Mouse (Mus musculus) testis, adult 2 months (tissue): ENCODE measurements around the gene Tead2. TPM values are rescaled to one million over a fixed set of nuclear protein-coding genes. Genes with fewer than 3 reads are reported as not detected.

ENCODE experiments used
- H3K27ac ChIP-seq: fragments of 200-500 bp; 2 replicates; pipeline ENCODE4 v1.5.1; 2012; ENCODE audit warnings: low read depth, low read length; ENCODE audit not compliant: control insufficient read depth, insufficient read depth
- H3K27me3 ChIP-seq: fragments of 200-500 bp; 2 replicates; pipeline ENCODE4 v1.6.1; 2012; ENCODE audit warnings: mild to moderate bottlenecking, low read length, moderate library complexity; ENCODE audit not compliant: control insufficient read depth, insufficient read depth
- H3K36me3 ChIP-seq: fragments of 200-500 bp; 2 replicates; pipeline ENCODE4 v1.6.1; 2012; ENCODE audit warnings: mild to moderate bottlenecking, low read length; ENCODE audit not compliant: control insufficient read depth, insufficient read depth
- H3K4me1 ChIP-seq: fragments of 200-500 bp; 2 replicates; pipeline ENCODE4 v1.6.1; 2012; ENCODE audit warnings: low read length; ENCODE audit not compliant: control insufficient read depth, insufficient read depth
- H3K4me3 ChIP-seq: fragments of 200-500 bp; 2 replicates; pipeline ENCODE4 v1.5.1; 2012; ENCODE audit warnings: low read depth, mild to moderate bottlenecking, low read length, moderate library complexity, mixed read lengths; ENCODE audit not compliant: control insufficient read depth
- CTCF ChIP-seq: fragments of 200-500 bp; IDR thresholded peaks from 2 replicates; pipeline ENCODE4 v1.5.1; 2012; ENCODE audit warnings: low read depth, mild to moderate bottlenecking, inconsistent platforms, low read length, moderate library complexity; ENCODE audit not compliant: control insufficient read depth, insufficient read depth, insufficient replicate concordance
- POLR2A ChIP-seq: fragments of 200-500 bp; IDR thresholded peaks from 2 replicates; pipeline ENCODE4 v1.6.1; 2012; ENCODE audit warnings: low read depth, mild to moderate bottlenecking, inconsistent platforms, low read length, moderate library complexity; ENCODE audit not compliant: control insufficient read depth
- polyA plus RNA-seq: library from polyadenylated mRNA; depleted of rRNA; stranded (reverse); fragments of >200 nt; gene quantifications from 2 replicates; pipeline ENCODE4 v1.2.3, GENCODE M21; 2012

Tead2 gene
- polyA plus RNA-seq, 1 experiment, result 60.2 TPM

DNA sequence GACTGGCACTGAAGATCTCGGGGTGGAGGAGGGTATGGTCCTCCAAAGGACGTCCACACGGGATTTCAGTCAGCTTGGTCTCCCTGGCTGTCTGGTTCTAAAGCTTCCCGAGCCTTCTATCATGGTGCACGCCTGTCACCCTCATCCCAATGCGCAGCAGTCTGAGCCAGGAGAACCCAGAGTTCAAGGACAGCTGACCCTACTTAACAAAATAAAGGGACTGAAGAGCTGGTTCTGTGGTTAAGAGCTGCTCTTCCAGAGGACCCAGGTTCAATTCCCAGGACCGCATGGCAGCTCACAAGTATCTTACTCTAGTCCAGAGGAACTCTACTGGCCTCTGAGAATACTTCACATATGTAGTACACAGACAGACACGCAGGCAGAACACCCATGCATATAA, 13.5 kb downstream of the Tead2 start:
- no peaks in the 10 kb centered on the region for H3K36me3 ChIP-seq
- peaks cover 6% of the 10 kb centered on the region for H3K4me1 ChIP-seq
- no peaks in the 10 kb centered on the region for H3K27me3 ChIP-seq
- no peak overlapping the region for H3K4me3 ChIP-seq
- H3K27ac ChIP-seq, result no peak overlapping the region
- no peak for TF ChIP-seq POLR2A

DNA sequence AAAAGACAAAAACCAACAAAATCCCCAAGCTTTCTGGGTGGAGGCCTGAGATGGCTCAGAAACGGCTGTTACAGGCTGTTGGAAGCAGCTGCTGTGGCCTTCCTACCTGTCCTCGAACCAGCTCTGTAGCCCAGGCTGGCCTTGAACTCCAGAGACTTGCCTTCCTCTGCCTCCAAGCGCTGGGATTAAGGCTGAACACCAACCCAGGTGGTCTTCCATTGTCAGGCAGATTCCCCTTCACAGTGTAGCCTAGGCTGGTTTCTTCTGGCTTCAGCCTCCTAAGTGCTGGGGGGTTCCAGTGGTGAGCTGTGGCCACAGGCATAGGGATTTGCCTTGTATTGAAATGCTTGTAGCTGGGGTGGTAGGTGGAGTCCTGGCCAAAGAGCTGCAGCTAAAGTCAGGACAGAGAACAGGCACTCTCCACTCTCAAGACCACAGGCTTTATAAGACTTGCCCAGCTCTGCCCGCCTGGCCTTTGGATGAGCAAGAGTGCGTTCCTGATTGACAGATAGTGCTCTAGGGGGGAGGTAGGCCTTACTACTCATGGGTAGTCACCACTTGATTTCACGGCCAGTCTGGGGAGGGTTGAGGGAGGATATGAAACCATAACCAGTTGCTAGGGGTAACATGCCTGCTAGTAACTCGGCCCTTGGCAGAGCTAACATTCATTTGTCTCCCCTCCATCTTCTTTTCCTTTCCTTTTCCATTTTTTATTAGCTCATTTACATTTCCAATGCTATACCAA, 14.1 kb downstream of the Tead2 start:
- H3K27me3 ChIP-seq, result no peaks in the 10 kb centered on the region
- TF ChIP-seq POLR2A (no peak), CTCF (no peak)
- peaks cover 8% of the 10 kb centered on the region for H3K4me1 ChIP-seq
- H3K4me3 ChIP-seq, result no peak overlapping the region
- no peaks in the 10 kb centered on the region for H3K36me3 ChIP-seq
- no peak overlapping the region for H3K27ac ChIP-seq

GRCm38 (mm10) chr7:45231192-45231591, 15.6 kb downstream of the Tead2 start:
- no peak overlapping the region for H3K4me3 ChIP-seq
- peaks cover 14% of the 10 kb centered on the region for H3K4me1 ChIP-seq
- no peak overlapping the region for H3K27ac ChIP-seq
- no peak for TF ChIP-seq CTCF
- TF ChIP-seq POLR2A, result no peak
- H3K27me3 ChIP-seq, result no peaks in the 10 kb centered on the region
- no peaks in the 10 kb centered on the region for H3K36me3 ChIP-seq

- Histone ChIP-seq H3K4me1 (peaks cover 14% of the 10 kb centered on the region), H3K4me3 (no peak overlapping the region), H3K36me3 (no peaks in the 10 kb centered on the region), H3K27me3 (no peaks in the 10 kb centered on the region), H3K27ac (no peak overlapping the region)
- no peak for TF ChIP-seq POLR2A
These were observed 16.4 kb downstream of the Tead2 start for GRCm38 (mm10) chr7:45231941-45232340.

DNA sequence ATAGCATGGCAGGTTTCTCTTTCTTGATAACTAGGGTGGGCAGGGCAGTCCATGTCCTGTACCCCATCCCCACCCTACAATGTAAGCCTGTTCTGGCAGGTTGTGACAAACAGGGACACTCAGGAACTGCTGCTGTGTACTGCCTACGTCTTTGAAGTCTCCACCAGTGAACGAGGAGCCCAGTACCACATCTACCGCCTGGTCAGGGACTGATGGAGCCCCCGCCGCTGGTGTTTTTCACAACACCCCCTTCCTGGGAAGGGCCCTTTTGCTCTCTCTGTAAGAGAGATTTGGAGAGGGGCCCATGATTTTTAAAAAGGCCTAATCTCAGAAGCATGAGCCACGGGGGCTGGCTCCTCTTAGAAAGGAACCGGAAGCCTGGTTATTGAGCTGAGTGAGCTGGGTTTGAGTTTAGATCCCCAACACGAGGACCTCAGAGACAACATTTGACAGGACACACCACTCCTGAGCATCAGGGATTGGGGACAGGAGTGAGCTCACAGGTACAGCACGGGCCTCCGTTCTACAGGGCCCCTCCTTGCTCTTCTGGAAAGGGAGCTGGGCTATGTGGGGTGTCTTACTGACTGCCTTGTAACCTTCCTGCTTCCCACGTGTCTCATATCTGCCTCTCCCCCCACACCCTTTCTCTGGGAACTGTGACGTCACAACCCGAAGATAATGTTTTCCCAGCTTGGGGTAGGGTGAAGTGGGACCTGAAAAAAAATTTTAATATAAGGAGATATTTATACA, 17.3 kb downstream of the Tead2 start:
- Histone ChIP-seq H3K27me3 (no peaks in the 10 kb centered on the region), H3K36me3 (no peaks in the 10 kb centered on the region), H3K4me3 (no peak overlapping the region), H3K4me1 (peaks cover 14% of the 10 kb centered on the region), H3K27ac (no peak overlapping the region)
- TF ChIP-seq CTCF (no peak), POLR2A (no peak)

DNA sequence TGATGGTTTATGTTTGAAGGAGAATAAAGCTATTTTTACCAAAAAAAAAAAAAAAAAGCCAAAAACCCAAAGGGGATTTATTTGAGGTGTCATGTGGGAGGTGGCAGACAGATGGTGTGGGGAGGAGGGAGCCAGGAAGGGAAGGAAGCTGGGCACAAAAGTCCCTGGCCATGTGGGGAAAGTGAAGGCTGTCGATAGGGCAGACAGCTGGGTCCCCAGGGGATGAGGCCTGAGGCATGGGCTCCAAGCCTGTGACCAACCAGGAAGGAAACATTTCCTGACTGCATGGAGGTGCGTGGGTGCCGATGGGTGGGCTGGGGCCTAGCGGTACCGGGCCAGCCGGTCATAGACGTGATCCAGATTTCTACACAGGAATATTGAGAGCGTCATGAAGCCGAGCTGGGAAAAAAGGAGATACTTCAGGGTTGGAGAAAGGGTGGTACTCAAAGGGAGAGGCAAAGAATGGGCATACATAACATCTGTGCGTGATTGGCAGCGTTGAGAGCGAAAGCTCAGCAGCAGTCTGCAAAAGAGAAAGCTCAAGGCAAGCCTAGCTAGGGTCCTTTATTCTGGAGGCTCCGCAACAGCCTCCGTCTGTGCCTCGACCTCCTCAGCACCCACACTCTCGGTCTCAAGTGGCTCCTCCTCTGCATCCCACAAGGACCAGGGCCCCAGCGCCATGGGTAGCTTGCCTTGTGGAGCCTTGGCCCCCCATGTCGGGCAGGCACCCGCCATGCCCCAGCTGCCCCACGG, 18.2 kb downstream of the Tead2 start:
- Histone ChIP-seq H3K4me1 (peaks cover 19% of the 10 kb centered on the region), H3K36me3 (no peaks in the 10 kb centered on the region), H3K27me3 (no peaks in the 10 kb centered on the region), H3K4me3 (peak overlapping the region; percentile 14; the same call in 1 of the 2 replicates), H3K27ac (no peak overlapping the region)
- TF ChIP-seq CTCF, result no peak
- no peak for TF ChIP-seq POLR2A

DNA sequence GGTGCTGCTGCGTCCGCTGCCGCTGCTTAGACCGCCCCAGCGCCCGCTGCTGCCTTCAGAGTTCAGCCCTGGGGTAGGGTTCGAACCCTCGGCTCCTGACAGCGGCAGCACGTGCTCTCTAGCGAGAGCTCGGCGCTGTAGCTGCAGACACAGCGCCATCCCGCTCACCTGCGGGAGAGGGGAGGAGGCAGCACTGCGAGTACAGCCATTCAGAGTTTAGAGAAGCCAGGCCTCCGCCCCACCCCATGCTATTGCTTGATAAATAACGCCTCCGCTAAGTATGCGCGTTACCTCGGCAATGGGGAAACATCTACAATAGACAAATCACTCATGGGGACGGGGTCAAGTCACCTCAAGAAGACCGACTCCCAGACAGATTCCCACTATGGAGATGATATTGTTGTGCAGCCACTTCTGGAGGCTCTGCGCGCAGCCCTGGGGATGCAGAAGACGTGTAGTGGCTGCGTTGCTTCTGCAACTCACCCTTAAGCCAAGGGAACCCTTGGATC, 18.8 kb downstream of the Tead2 start:
- Histone ChIP-seq H3K27me3 (no peaks in the 10 kb centered on the region), H3K27ac (no peak overlapping the region), H3K4me3 (peak overlapping the region; percentile 35), H3K36me3 (no peaks in the 10 kb centered on the region), H3K4me1 (peaks cover 25% of the 10 kb centered on the region)
- TF ChIP-seq POLR2A, result no peak
- TF ChIP-seq CTCF, result no peak
